10 mouse cellular contexts compared by ENCODE assay signal in genomic region chr2:93488911-93489587, GRCm38 (mm10). TPM values are rescaled to one million over a fixed set of nuclear protein-coding genes. Genes with fewer than 3 reads are reported as not detected.
A peak's percentile ranks its signal among the peaks of the same experiment; 100 is the strongest.
DNase-seq lines count a peak whose midpoint lies in the region; ATAC-seq and TF ChIP-seq lines count a peak whose summit lies in the region.
"Had no signal": no experiment of that assay in that cellular context is flagged by ENCODE, and none has a peak within 500 bp of the region (broad histone marks: within the 10 kb centered on the region; RNA-seq: fewer than 3 reads in every experiment).

No protein-coding gene starts in this region.

- H3K4me1 ChIP-seq in liver, embryonic 14.5 days (replicated peaks; ENCODE audit: control insufficient read depth in 2 of 2, insufficient read depth in 2 of 2, low read length in 1 of 2) = no peaks in the 10 kb centered on the region
- no peaks in the 10 kb centered on the region for H3K4me1 ChIP-seq in liver, embryonic 11.5 days (replicated peaks; ENCODE audit: control insufficient read depth, insufficient read depth, low read length)
- H3K4me1 ChIP-seq in embryonic facial prominence, embryonic 10.5 days = peaks cover 45% of the 10 kb centered on the region
- H3K4me1 ChIP-seq in neural tube, embryonic 12.5 days = peaks cover 15% of the 10 kb centered on the region
- H3K4me1 ChIP-seq: forebrain, embryonic 15.5 days had no signal

- no peak for DNase-seq in frontal cortex, postnatal 14 days (ENCODE audit: low spot score in 2 of 2)
- no peak for DNase-seq in liver, embryonic 14.5 days (ENCODE audit: low read depth in 3 of 3, low spot score in 3 of 3)
- DNase-seq in liver, embryonic 11.5 days (ENCODE audit: low spot score) = no peak
- peak; percentile 64 for DNase-seq in embryonic facial prominence, embryonic 10.5 days (ENCODE audit: low spot score)
- DNase-seq in B cell, adult 2 months = no peak
- DNase-seq in left cerebral cortex, adult 9 months (ENCODE audit: low spot score in 2 of 2) = no peak

- 0 out of 2 replicates have a peak, but pooled peaks have one; percentile 4 for TF ChIP-seq CTCF in liver, embryonic 14.5 days (IDR thresholded peaks at IDR 0.05; ENCODE audit: low read depth)

- TF ChIP-seq EP300 in liver, embryonic 14.5 days (IDR thresholded peaks at IDR 0.05; ENCODE audit: low read depth) = no peak

- H3K4me3 ChIP-seq in liver, embryonic 14.5 days (ENCODE audit: insufficient read depth in 1 of 2, low read depth in 2 of 2, low read length in 2 of 2) = no peak overlapping the region
- H3K4me3 ChIP-seq in liver, embryonic 11.5 days (ENCODE audit: low read depth, low read length) = no peak overlapping the region
- H3K4me3 ChIP-seq in embryonic facial prominence, embryonic 10.5 days = no peak overlapping the region
- no peak overlapping the region for H3K4me3 ChIP-seq in neural tube, embryonic 12.5 days
- H3K4me3 ChIP-seq: forebrain, embryonic 15.5 days; limb, embryonic 12.5 days had no signal

- H3K9me3 ChIP-seq in liver, embryonic 14.5 days (ENCODE audit: control insufficient read depth, low read length) = no peaks in the 10 kb centered on the region
- no peaks in the 10 kb centered on the region for H3K9me3 ChIP-seq in liver, embryonic 11.5 days (ENCODE audit: control insufficient read depth, low read length)
- H3K9me3 ChIP-seq in embryonic facial prominence, embryonic 10.5 days = no peaks in the 10 kb centered on the region
- no peaks in the 10 kb centered on the region for H3K9me3 ChIP-seq in neural tube, embryonic 12.5 days
- H3K9me3 ChIP-seq: forebrain, embryonic 15.5 days; limb, embryonic 12.5 days had no signal

- no peak overlapping the region for H3K27ac ChIP-seq in liver, embryonic 14.5 days
- no peak overlapping the region for H3K27ac ChIP-seq in liver, embryonic 11.5 days (ENCODE audit: low read depth, low read length)
- peak overlapping the region; percentile 25 for H3K27ac ChIP-seq in embryonic facial prominence, embryonic 10.5 days (replicated peaks)
- no peak overlapping the region for H3K27ac ChIP-seq in neural tube, embryonic 12.5 days
- H3K27ac ChIP-seq: forebrain, embryonic 15.5 days; limb, embryonic 12.5 days had no signal

- H3K36me3 ChIP-seq in liver, embryonic 14.5 days (replicated peaks; ENCODE audit: control insufficient read depth, insufficient read depth, low read depth) = no peaks in the 10 kb centered on the region
- no peaks in the 10 kb centered on the region for H3K36me3 ChIP-seq in liver, embryonic 11.5 days (ENCODE audit: control insufficient read depth, insufficient read depth, low read length)
- no peaks in the 10 kb centered on the region for H3K36me3 ChIP-seq in embryonic facial prominence, embryonic 10.5 days (replicated peaks)
- no peaks in the 10 kb centered on the region for H3K36me3 ChIP-seq in neural tube, embryonic 12.5 days
- H3K36me3 ChIP-seq: forebrain, embryonic 15.5 days; limb, embryonic 12.5 days had no signal

- WGBS in liver, embryonic 14.5 days (ENCODE audit: insufficient replicate concordance) = 44% methylated on average over 19 of the region's 19 CpGs
- WGBS in liver, embryonic 11.5 days = 33% methylated on average over 19 of the region's 19 CpGs
- WGBS in embryonic facial prominence, embryonic 10.5 days = 42% methylated on average over 19 of the region's 19 CpGs
- 23% methylated on average over 19 of the region's 19 CpGs for WGBS in neural tube, embryonic 12.5 days

- H3K4me2 ChIP-seq in liver, embryonic 14.5 days (ENCODE audit: low read depth) = no peak overlapping the region
- no peak overlapping the region for H3K4me2 ChIP-seq in liver, embryonic 11.5 days
- H3K4me2 ChIP-seq in neural tube, embryonic 12.5 days (replicated peaks) = peak overlapping the region; percentile 29
- H3K4me2 ChIP-seq: forebrain, embryonic 15.5 days; limb, embryonic 12.5 days had no signal

- no peaks in the 10 kb centered on the region for H3K27me3 ChIP-seq in liver, embryonic 14.5 days (ENCODE audit: control insufficient read depth, insufficient read depth, low read length)
- peaks cover 8% of the 10 kb centered on the region; the same call in 1 of the 2 replicates for H3K27me3 ChIP-seq in liver, embryonic 11.5 days (replicated peaks; ENCODE audit: control insufficient read depth, insufficient read depth, low read length)
- H3K27me3 ChIP-seq in embryonic facial prominence, embryonic 10.5 days (replicated peaks; ENCODE audit: low read depth, poor library complexity, severe bottlenecking) = peaks cover 34% of the 10 kb centered on the region
- H3K27me3 ChIP-seq in neural tube, embryonic 12.5 days (replicated peaks) = 0 out of 2 replicates have a peak, but pooled peaks cover 3% of the 10 kb centered on the region
- H3K27me3 ChIP-seq: forebrain, embryonic 15.5 days had no signal

- no peak overlapping the region for H3K9ac ChIP-seq in liver, embryonic 14.5 days (replicated peaks)
- no peak overlapping the region for H3K9ac ChIP-seq in liver, embryonic 11.5 days (ENCODE audit: low read depth, low read length)
- no peak overlapping the region for H3K9ac ChIP-seq in neural tube, embryonic 12.5 days
- H3K9ac ChIP-seq: forebrain, embryonic 15.5 days; limb, embryonic 12.5 days had no signal

- ATAC-seq in frontal cortex, adult (ENCODE audit: low TSS enrichment) = peak; percentile 55; the same call in 1 of the 2 replicates
- no peak for ATAC-seq in liver, embryonic 14.5 days (ENCODE audit: insufficient read depth)
- no peak for ATAC-seq in liver, embryonic 11.5 days (replicated peaks; ENCODE audit: low FRiP score)
- no peak; the same call in 1 of the 2 replicates for ATAC-seq in neural tube, embryonic 12.5 days (ENCODE audit: low FRiP score, low read depth)
- ATAC-seq: forebrain, embryonic 15.5 days had no signal

RNA-seq across cellular contexts. Expression of gene Cd82, which starts 26.1 kb away (rescaled TPM):
- 61.6 and 72.2 TPM in 2 replicates for polyA plus RNA-seq in liver, embryonic 14.5 days (2012; rRNA removed)
- 58.6 and 63.1 TPM in 2 replicates for polyA plus RNA-seq in liver, embryonic 14.5 days (2014; fragmentation: Nextera tagmentation; extraction: Ambion mirVana)
- 16.5 and 16.9 TPM in 2 replicates for polyA plus RNA-seq in liver, embryonic 11.5 days (2014; fragmentation: Nextera tagmentation; extraction: Ambion mirVana)
- polyA plus RNA-seq in embryonic facial prominence, embryonic 10.5 days (2016; fragmentation: Nextera tagmentation; extraction: Ambion mirVana) = 5.2 and 7.3 TPM in 2 replicates
- polyA plus RNA-seq in neural tube, embryonic 12.5 days (2016; fragmentation: Nextera tagmentation; extraction: Ambion mirVana) = 15.2 and 16.1 TPM in 2 replicates
